Mouse (Mus musculus): ENCODE results near the gene Chgb. TPM values are rescaled to one million over a fixed set of nuclear protein-coding genes. Genes with fewer than 3 reads are reported as not detected.

Gene Chgb
- 54.9 and 57.5 TPM in 2 replicates for polyA plus RNA-seq (2015; fragmentation: Nextera tagmentation; extraction: Ambion mirVana)

- H3K36me3 ChIP-seq = no peaks in the 10 kb centered on the region
- no peaks in the 10 kb centered on the region for H3K27me3 ChIP-seq
Observed at GRCm38 (mm10) chr2:132780978-132781377, at the start of gene Chgb. TSS of gene Chgb (plus strand) at chr2:132781278.

GRCm38 (mm10) chr2:132732940-132733339, 48.1 kb upstream of the Chgb start:
- Histone ChIP-seq H3K27me3 (no peaks in the 10 kb centered on the region), H3K4me1 (replicated peaks) (no peaks in the 10 kb centered on the region; the same call in 1 of the 2 replicates), H3K4me3 (no peak overlapping the region), H3K27ac (replicated peaks) (no peak overlapping the region), H3K9me3 (no peaks in the 10 kb centered on the region), H3K4me2 (no peak overlapping the region), H3K9ac (no peak overlapping the region), H3K36me3 (no peaks in the 10 kb centered on the region)
- WGBS = 90% methylated on average over 5 of the region's 5 CpGs
- no peak for ATAC-seq (ENCODE audit: low read depth)

More at GRCm38 (mm10) chr2:132780978-132781377, at the start of gene Chgb:
- peak within 1 kb of the TSS; percentile 56 for H3K4me3 ChIP-seq
- peaks cover 13% of the 10 kb centered on the region; the same call in 1 of the 2 replicates for H3K4me1 ChIP-seq (replicated peaks)
- WGBS = 11% methylated on average over 4 of the region's 4 CpGs
- peak within 1 kb of the TSS; percentile 84 for H3K9ac ChIP-seq
- H3K9me3 ChIP-seq = no peaks in the 10 kb centered on the region
- ATAC-seq (ENCODE audit: low read depth) = peak; percentile 44
- H3K27ac ChIP-seq (replicated peaks) = peak within 1 kb of the TSS; percentile 96
- H3K4me2 ChIP-seq = peak within 1 kb of the TSS; percentile 63

DNA sequence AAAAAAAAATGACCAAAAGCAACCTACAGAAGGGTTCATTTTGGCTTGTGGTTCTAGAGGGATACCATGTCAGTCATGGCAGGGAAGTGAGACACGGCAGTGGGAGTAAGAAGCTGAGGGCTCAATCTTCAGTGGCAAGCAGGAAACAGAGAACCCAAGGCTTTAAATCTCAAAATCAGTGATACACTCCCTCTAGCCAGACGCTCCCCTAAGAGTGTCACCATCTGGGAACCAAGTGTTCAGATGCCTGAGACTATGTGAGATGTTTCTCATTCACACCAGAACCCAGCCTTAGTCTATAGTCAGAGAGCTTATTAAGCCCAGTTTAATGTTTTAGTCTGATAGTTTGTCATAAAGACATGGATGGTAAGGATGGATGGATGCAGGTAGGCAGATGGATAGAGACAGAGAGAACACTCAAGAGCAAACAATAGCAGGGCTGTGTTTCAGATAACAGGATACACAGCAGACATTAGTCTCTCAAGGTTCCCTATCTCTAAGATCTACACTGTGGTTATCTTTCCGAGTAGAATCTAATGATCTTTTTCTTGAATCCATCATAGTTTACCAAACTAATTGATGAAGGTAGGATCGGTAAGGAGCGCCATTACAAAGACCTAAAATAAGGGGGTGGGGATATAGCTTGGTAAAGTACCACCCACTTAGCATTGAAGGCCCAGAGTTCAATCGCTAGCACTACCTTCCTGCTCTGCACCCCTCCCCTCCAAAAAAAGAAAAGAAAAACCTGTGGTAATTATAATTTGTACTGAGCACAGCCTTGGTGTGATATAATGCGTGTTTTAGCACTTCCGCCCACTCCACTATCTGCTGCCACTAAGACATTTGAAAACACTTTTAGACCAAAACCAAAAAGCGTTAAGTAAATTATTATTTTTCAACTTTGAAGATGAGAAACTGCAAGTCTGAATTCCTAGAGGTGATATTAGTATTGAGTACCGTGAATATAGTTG, 47.2 kb upstream of the Chgb start:
- H3K27ac ChIP-seq (replicated peaks) = no peak overlapping the region
- H3K27me3 ChIP-seq = no peaks in the 10 kb centered on the region
- no peak overlapping the region for H3K4me2 ChIP-seq
- no peak overlapping the region for H3K4me3 ChIP-seq
- no peaks in the 10 kb centered on the region; the same call in 1 of the 2 replicates for H3K4me1 ChIP-seq (replicated peaks)
- H3K9ac ChIP-seq = no peak overlapping the region
- WGBS = 94% methylated on average over 10 of the region's 10 CpGs
- H3K36me3 ChIP-seq = no peaks in the 10 kb centered on the region
- no peaks in the 10 kb centered on the region for H3K9me3 ChIP-seq
- ATAC-seq (ENCODE audit: low read depth) = no peak

DNA sequence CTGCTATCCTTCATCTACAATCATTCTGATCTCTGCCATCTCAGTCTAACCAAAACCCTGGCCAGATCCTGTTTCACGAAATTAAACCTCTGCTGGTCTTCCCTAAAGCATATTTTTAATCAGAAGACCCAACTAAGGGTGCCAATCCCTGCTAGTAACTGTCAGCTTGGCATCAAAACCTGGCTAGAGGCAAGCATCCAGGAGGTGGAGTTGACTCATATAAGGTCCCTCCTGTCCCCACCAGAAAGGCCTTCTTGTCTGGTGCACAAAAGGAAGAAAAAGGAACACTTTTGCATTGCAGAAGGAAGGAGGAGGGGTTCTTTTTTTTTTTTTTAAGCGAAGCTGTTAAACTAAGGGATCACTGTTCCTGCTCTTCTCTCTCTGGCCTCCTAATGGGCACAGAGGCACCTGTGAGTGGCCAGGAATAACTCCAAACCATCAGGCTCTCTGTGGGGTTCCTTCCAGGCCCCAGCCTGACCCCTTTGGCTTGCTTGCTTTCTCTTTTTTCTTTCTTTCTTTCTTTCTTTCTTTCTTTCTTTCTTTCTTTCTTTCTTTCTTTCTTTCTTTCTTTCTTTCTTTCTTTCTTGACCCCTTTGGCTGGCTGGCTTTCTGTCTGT, 42.2 kb upstream of the Chgb start:
- Histone ChIP-seq H3K4me2 (no peak overlapping the region), H3K27ac (replicated peaks) (no peak overlapping the region), H3K36me3 (no peaks in the 10 kb centered on the region), H3K4me3 (no peak overlapping the region), H3K4me1 (replicated peaks) (peaks cover 3% of the 10 kb centered on the region; the same call in 1 of the 2 replicates), H3K9me3 (no peaks in the 10 kb centered on the region), H3K9ac (no peak overlapping the region), H3K27me3 (no peaks in the 10 kb centered on the region)
- ATAC-seq (ENCODE audit: low read depth) = no peak
- 64% methylated on average over 2 of the region's 2 CpGs for WGBS

DNA sequence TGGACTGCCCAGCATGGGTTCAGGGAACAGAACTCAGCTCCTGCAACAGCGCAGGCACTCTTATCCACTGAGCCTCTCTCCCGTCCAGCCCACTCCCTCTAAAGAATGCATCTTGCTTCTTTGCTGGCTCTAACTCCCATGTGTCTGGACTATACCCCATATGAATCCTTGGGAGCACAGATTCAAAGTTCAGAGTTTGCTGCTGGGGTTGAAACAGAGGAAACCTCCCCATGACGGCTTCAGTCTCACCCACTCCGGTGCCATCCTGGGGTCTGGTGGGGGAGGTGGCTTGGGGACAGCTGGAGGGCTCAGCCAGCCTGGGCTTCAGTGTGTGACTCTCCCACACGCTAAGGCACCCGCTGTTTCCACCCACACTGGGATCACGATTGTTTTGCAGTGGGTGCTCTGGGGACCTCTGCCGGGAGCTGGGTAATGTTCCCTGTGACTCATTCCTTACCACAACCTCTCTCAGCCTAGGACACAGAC, 39.2 kb upstream of the Chgb start:
- no peak overlapping the region for H3K4me3 ChIP-seq
- ATAC-seq (ENCODE audit: low read depth) = no peak
- no peaks in the 10 kb centered on the region for H3K36me3 ChIP-seq
- H3K9ac ChIP-seq = no peak overlapping the region
- 58% methylated on average over 8 of the region's 8 CpGs for WGBS
- H3K4me1 ChIP-seq (replicated peaks) = peaks cover 3% of the 10 kb centered on the region; the same call in 1 of the 2 replicates
- no peaks in the 10 kb centered on the region for H3K27me3 ChIP-seq
- no peaks in the 10 kb centered on the region for H3K9me3 ChIP-seq
- H3K27ac ChIP-seq (replicated peaks) = no peak overlapping the region
- no peak overlapping the region for H3K4me2 ChIP-seq

DNA sequence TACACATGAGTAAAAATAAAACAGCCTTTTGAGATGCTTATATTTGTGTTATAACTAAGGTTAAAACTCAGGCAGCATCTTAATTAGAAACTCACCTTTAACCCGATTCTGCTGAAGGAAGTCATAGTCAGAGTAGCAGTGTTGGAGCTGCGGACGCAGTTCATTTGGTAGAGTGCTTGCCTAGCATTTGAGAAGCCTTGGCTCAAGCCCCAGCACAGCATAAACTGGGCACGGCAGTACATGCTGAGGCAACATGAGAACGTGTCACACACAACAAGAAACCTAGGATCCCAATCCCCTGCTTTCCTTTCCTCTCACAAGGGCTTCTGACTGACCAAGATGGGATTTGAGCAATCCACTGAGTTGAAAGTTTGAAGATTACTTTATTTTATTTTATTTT, 36.2 kb upstream of the Chgb start:
- ATAC-seq (ENCODE audit: low read depth) = no peak

GRCm38 (mm10) chr2:132746108-132746507, 35.0 kb upstream of the Chgb start:
- H3K27ac ChIP-seq (replicated peaks) = no peak overlapping the region
- 0 out of 2 replicates have a peak, but pooled peaks cover 3% of the 10 kb centered on the region for H3K4me1 ChIP-seq (replicated peaks)
- H3K9me3 ChIP-seq = no peaks in the 10 kb centered on the region
- no peak overlapping the region for H3K9ac ChIP-seq
- WGBS = 89% methylated on average over 3 of the region's 3 CpGs
- peaks cover 10% of the 10 kb centered on the region for H3K36me3 ChIP-seq
- no peak for ATAC-seq (ENCODE audit: low read depth)
- H3K27me3 ChIP-seq = no peaks in the 10 kb centered on the region
- H3K4me2 ChIP-seq = no peak overlapping the region
- no peak overlapping the region for H3K4me3 ChIP-seq

More for the DNA sequence above, 36.2 kb upstream of the Chgb start:
- Histone ChIP-seq H3K27me3 (no peaks in the 10 kb centered on the region), H3K9ac (no peak overlapping the region), H3K36me3 (no peaks in the 10 kb centered on the region; the same call in 1 of the 2 replicates), H3K4me1 (replicated peaks) (0 out of 2 replicates have a peak, but pooled peaks cover 3% of the 10 kb centered on the region), H3K9me3 (no peaks in the 10 kb centered on the region), H3K27ac (replicated peaks) (no peak overlapping the region), H3K4me2 (no peak overlapping the region), H3K4me3 (no peak overlapping the region)
- WGBS = 93% methylated on average over 5 of the region's 5 CpGs

GRCm38 (mm10) chr2:132750726-132751125, 30.4 kb upstream of the Chgb start:
- H3K36me3 ChIP-seq = peaks cover 10% of the 10 kb centered on the region
- no peaks in the 10 kb centered on the region for H3K9me3 ChIP-seq
- no peaks in the 10 kb centered on the region for H3K27me3 ChIP-seq
- no peak overlapping the region for H3K27ac ChIP-seq (replicated peaks)
- no peak overlapping the region for H3K9ac ChIP-seq
- no peaks in the 10 kb centered on the region for H3K4me1 ChIP-seq (replicated peaks)
- no peak overlapping the region for H3K4me2 ChIP-seq
- no peak overlapping the region for H3K4me3 ChIP-seq
- ATAC-seq (ENCODE audit: low read depth) = no peak

DNA sequence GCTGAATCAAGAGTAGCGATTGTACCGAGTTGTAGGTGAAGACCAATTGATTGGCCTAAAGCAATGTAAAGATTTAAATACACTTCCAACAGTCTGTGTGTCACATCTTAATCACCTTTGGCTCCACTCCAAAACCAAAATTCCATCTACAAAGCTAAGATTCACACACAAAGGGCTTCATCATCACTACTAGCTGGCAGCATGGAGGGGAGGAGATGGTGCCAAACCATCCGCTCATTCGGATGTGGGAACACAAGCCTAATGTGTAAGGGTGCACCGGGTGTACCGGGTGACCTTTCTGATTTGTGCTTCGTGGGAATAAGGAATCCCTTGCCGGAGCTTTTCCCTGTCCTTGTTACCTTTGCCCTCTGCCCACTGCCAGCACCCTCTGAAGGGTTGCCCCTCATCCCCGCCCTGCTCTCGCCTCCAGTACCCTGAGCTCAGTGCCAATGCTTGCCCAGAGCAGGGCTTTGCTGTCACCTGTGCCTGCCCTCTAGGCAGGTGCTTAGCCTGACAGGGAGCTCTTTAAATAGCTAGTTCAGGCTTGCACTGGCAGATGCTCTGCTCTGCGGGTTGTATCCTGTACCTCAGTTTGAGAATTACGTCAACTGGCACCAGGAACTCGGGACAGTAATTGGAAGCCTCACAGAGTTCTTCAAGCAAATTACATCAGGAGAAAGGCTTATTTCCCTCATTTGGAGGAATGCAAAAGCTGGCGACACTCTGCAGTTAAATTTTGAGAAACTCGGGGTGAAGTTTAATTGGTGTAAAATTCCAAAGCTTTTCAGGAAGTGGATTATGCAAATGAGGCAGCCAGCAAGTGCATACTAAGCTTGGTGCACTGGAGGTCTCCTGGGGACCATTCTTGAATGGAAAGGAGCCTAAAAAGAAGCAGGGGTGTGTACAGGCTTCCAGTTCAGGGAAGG, 29.7 kb upstream of the Chgb start:
- 76% methylated on average over 15 of the region's 15 CpGs for WGBS
- H3K27ac ChIP-seq (replicated peaks) = no peak overlapping the region
- ATAC-seq (ENCODE audit: low read depth) = no peak
- H3K27me3 ChIP-seq = no peaks in the 10 kb centered on the region
- H3K4me1 ChIP-seq (replicated peaks) = no peaks in the 10 kb centered on the region
- no peak overlapping the region for H3K9ac ChIP-seq
- no peaks in the 10 kb centered on the region for H3K9me3 ChIP-seq
- H3K36me3 ChIP-seq = peaks cover 10% of the 10 kb centered on the region
- no peak overlapping the region for H3K4me3 ChIP-seq
- H3K4me2 ChIP-seq = no peak overlapping the region

- Histone ChIP-seq H3K4me1 (replicated peaks) (no peaks in the 10 kb centered on the region), H3K9me3 (no peaks in the 10 kb centered on the region), H3K4me3 (no peak overlapping the region), H3K27ac (replicated peaks) (no peak overlapping the region), H3K9ac (no peak overlapping the region), H3K27me3 (no peaks in the 10 kb centered on the region), H3K4me2 (no peak overlapping the region), H3K36me3 (peaks cover 10% of the 10 kb centered on the region)
- no peak for ATAC-seq (ENCODE audit: low read depth)
- WGBS = 90% methylated on average over 2 of the region's 2 CpGs
Observed at GRCm38 (mm10) chr2:132752398-132752797, 28.7 kb upstream of the Chgb start.

GRCm38 (mm10) chr2:132753137-132753536, 27.9 kb upstream of the Chgb start:
- no peak overlapping the region for H3K4me2 ChIP-seq
- ATAC-seq (ENCODE audit: low read depth) = no peak
- no peaks in the 10 kb centered on the region for H3K9me3 ChIP-seq
- WGBS = 81% methylated on average over 3 of the region's 3 CpGs
- H3K27me3 ChIP-seq = no peaks in the 10 kb centered on the region
- H3K4me3 ChIP-seq = no peak overlapping the region
- no peak overlapping the region for H3K9ac ChIP-seq
- H3K4me1 ChIP-seq (replicated peaks) = no peaks in the 10 kb centered on the region
- no peak overlapping the region for H3K27ac ChIP-seq (replicated peaks)
- H3K36me3 ChIP-seq = peaks cover 10% of the 10 kb centered on the region

Data from neural tube, embryonic 13.5 days (tissue).